Mouse (Mus musculus) midbrain, embryonic 16.5 days (tissue): ENCODE results near the gene Mrgbp. TPM values are rescaled to one million over a fixed set of nuclear protein-coding genes. Genes with fewer than 3 reads are reported as not detected.

Source experiments
- ATAC-seq: fragments of 200-750 bp; cut with Nextera tagmentation; 2 replicates; pipeline ENCODE4 v1.8.0; 2017; ENCODE audit warnings: moderate TSS enrichment
- H3K27ac ChIP-seq: fragments of 300-500 bp; sonication (generic); 2 replicates; pipeline ENCODE4 v1.5.1; 2014; ENCODE audit warnings: mild to moderate bottlenecking, low read length, mixed read lengths
- H3K27me3 ChIP-seq: fragments of 300-500 bp; sonication (generic); 2 replicates; pipeline ENCODE4 v1.6.1; 2014; ENCODE audit warnings: low read depth, low read length, mixed read lengths; ENCODE audit not compliant: control insufficient read depth, insufficient read depth
- H3K36me3 ChIP-seq: fragments of 300-500 bp; sonication (generic); 2 replicates; pipeline ENCODE4 v1.6.1; 2014; ENCODE audit warnings: mild to moderate bottlenecking, low read length, moderate library complexity, mixed read lengths; ENCODE audit not compliant: control insufficient read depth, insufficient read depth
- H3K4me1 ChIP-seq: fragments of 300-500 bp; sonication (generic); 2 replicates; pipeline ENCODE4 v1.6.1; 2014; ENCODE audit warnings: mild to moderate bottlenecking, low read length, mixed read lengths; ENCODE audit not compliant: control insufficient read depth, insufficient read depth
- H3K4me2 ChIP-seq: fragments of 300-500 bp; sonication (generic); 2 replicates; pipeline ENCODE4 v1.6.1; 2014; ENCODE audit warnings: mild to moderate bottlenecking, low read length, mixed read lengths
- H3K4me3 ChIP-seq: fragments of 300-500 bp; sonication (generic); 2 replicates; pipeline ENCODE4 v1.5.1; 2014; ENCODE audit warnings: low read depth, mild to moderate bottlenecking, low read length, moderate library complexity, mixed read lengths
- H3K9ac ChIP-seq: fragments of 300-500 bp; sonication (generic); 2 replicates; pipeline ENCODE4 v1.6.1; 2014; ENCODE audit warnings: low read depth, low read length, mixed read lengths
- H3K9me3 ChIP-seq: fragments of 300-500 bp; sonication (generic); replicated peaks from 2 replicates; pipeline ENCODE4 v1.6.1; 2014; ENCODE audit warnings: mild to moderate bottlenecking, low read length, mixed read lengths; ENCODE audit not compliant: control insufficient read depth, poor library complexity, severe bottlenecking
- WGBS: fragments of 180-500 bp; shearing (Covaris S2); extraction: QIAGEN DNeasy Blood & Tissue Kit; methylation state at CpG from one replicate; pipeline ENCODE4 v1.1.7; 2014; 5-methylcytosine and 5-hydroxymethylcytosine counted together
- polyA plus RNA-seq: library from polyadenylated mRNA; unstranded; fragments of >200 nt; fragmentation: Nextera tagmentation; extraction: Ambion mirVana; gene quantifications from 2 replicates; pipeline ENCODE4 v1.2.1, GENCODE M21; 2015

Gene Mrgbp
- polyA plus RNA-seq, 1 experiment from 2014 or later: 40.2 TPM

GRCm38 (mm10) chr2:180610283-180610682 lies 29.2 kb downstream of the Mrgbp start:
- Histone ChIP-seq H3K27me3 (no peaks in the 10 kb centered on the region), H3K36me3 (no peaks in the 10 kb centered on the region), H3K4me1 (no peaks in the 10 kb centered on the region), H3K27ac (no peak overlapping the region), H3K9ac (no peak overlapping the region), H3K4me3 (no peak overlapping the region), H3K9me3 (no peaks in the 10 kb centered on the region), H3K4me2 (no peak overlapping the region)
- ATAC-seq: no peak
- WGBS: 75% methylated on average over 4 of the region's 4 CpGs

- Histone ChIP-seq H3K27me3 (no peaks in the 10 kb centered on the region), H3K27ac (no peak overlapping the region), H3K9ac (no peak overlapping the region), H3K4me1 (no peaks in the 10 kb centered on the region), H3K36me3 (0 out of 2 replicates have a peak, but pooled peaks cover 5% of the 10 kb centered on the region), H3K9me3 (no peaks in the 10 kb centered on the region), H3K4me3 (no peak overlapping the region), H3K4me2 (no peak overlapping the region)
- 79% methylated on average over 2 of the region's 2 CpGs for WGBS
- no peak for ATAC-seq
Observed at GRCm38 (mm10) chr2:180611882-180612281, 30.8 kb downstream of the Mrgbp start.

Other genes starting within 250 kb of the Mrgbp start
- gene Gata5, start 246.6 kb upstream of the Mrgbp start, polyA plus RNA-seq: not detected in 2 replicates
- gene Slco4a1, start 125.1 kb upstream of the Mrgbp start, polyA plus RNA-seq: 1.7 and 2.4 TPM in 2 replicates
- gene Ntsr1, start 81.3 kb upstream of the Mrgbp start, polyA plus RNA-seq: 2.7 and 3.3 TPM in 2 replicates
- gene Ogfr, start 7.9 kb downstream of the Mrgbp start, polyA plus RNA-seq: 81.2 and 85.8 TPM in 2 replicates
- gene Col9a3, start 16.5 kb downstream of the Mrgbp start, polyA plus RNA-seq: 40.4 and 43.2 TPM in 2 replicates
- 0.42 and 0.55 TPM in 2 replicates for gene Tcfl5, start 61.4 kb downstream of the Mrgbp start, polyA plus RNA-seq
- 23.9 and 26.8 TPM in 2 replicates for gene Dido1, start 128.7 kb downstream of the Mrgbp start, polyA plus RNA-seq
- 55.1 and 57.1 TPM in 2 replicates for gene Gid8, start 128.8 kb downstream of the Mrgbp start, polyA plus RNA-seq
- 0.11 and 0.24 TPM in 2 replicates for gene Slc17a9, start 144.0 kb downstream of the Mrgbp start, polyA plus RNA-seq
- gene Bhlhe23, start 195.6 kb downstream of the Mrgbp start, polyA plus RNA-seq: 10.1 and 10.4 TPM in 2 replicates